Mouse (Mus musculus): Measurements from ENCODE around the gene Zfp319. TPM values are rescaled to one million over a fixed set of nuclear protein-coding genes. Genes with fewer than 3 reads are reported as not detected.
A peak's percentile ranks its signal among the peaks of the same experiment; 100 is the strongest.

Gene Zfp319
- polyA plus RNA-seq, 1 experiment from 2014 or later = 2.2 TPM

GRCm38 (mm10) chr8:95361016-95361341 lies 29.2 kb upstream of the Zfp319 start:
- H3K9ac ChIP-seq (ENCODE audit: low read depth, low read length) = no peak overlapping the region
- ATAC-seq = no peak

GRCm38 (mm10) chr8:95360181-95361015 lies 28.6 kb upstream of the Zfp319 start:
- no peak overlapping the region for H3K9ac ChIP-seq (ENCODE audit: low read depth, low read length)
- no peak overlapping the region for H3K4me3 ChIP-seq (ENCODE audit: low read depth, low read length)
- 30% methylated on average over 7 of the region's 7 CpGs for WGBS
- H3K36me3 ChIP-seq (ENCODE audit: control insufficient read depth, insufficient read depth) = no peaks in the 10 kb centered on the region
- peaks cover 6% of the 10 kb centered on the region; the same call in 1 of the 2 replicates for H3K4me1 ChIP-seq (replicated peaks; ENCODE audit: control insufficient read depth, insufficient read depth, low read length)
- H3K9me3 ChIP-seq (ENCODE audit: control insufficient read depth) = no peaks in the 10 kb centered on the region
- no peak overlapping the region for H3K4me2 ChIP-seq (replicated peaks; ENCODE audit: low read depth)
- peak overlapping the region; percentile 82 for H3K27ac ChIP-seq (ENCODE audit: low read depth, low read length)
- no peak for ATAC-seq
- H3K27me3 ChIP-seq (replicated peaks; ENCODE audit: control insufficient read depth, insufficient read depth, low read length) = no peaks in the 10 kb centered on the region
- TF ChIP-seq CTCF (IDR thresholded peaks at IDR 0.05; ENCODE audit: low read depth) = no peak

More at GRCm38 (mm10) chr8:95361016-95361341, 29.2 kb upstream of the Zfp319 start:
- no peak overlapping the region for H3K27ac ChIP-seq (ENCODE audit: low read depth, low read length)
- no peak overlapping the region for H3K4me2 ChIP-seq (replicated peaks; ENCODE audit: low read depth)
- H3K27me3 ChIP-seq (replicated peaks; ENCODE audit: control insufficient read depth, insufficient read depth, low read length) = no peaks in the 10 kb centered on the region
- H3K9me3 ChIP-seq (ENCODE audit: control insufficient read depth) = no peaks in the 10 kb centered on the region
- H3K4me1 ChIP-seq (replicated peaks; ENCODE audit: control insufficient read depth, insufficient read depth, low read length) = peaks cover 6% of the 10 kb centered on the region; the same call in 1 of the 2 replicates
- H3K36me3 ChIP-seq (ENCODE audit: control insufficient read depth, insufficient read depth) = no peaks in the 10 kb centered on the region
- WGBS = 38% methylated on average over 3 of the region's 3 CpGs
- no peak overlapping the region for H3K4me3 ChIP-seq (ENCODE audit: low read depth, low read length)
- TF ChIP-seq CTCF (IDR thresholded peaks at IDR 0.05; ENCODE audit: low read depth) = no peak

- no peak for TF ChIP-seq CTCF (IDR thresholded peaks at IDR 0.05; ENCODE audit: low read depth)
- Histone ChIP-seq H3K9me3 (ENCODE audit: control insufficient read depth) (no peaks in the 10 kb centered on the region), H3K4me1 (replicated peaks; ENCODE audit: control insufficient read depth, insufficient read depth, low read length) (peaks cover 6% of the 10 kb centered on the region; the same call in 1 of the 2 replicates), H3K4me2 (replicated peaks; ENCODE audit: low read depth) (peak overlapping the region; percentile 30; the same call in 1 of the 2 replicates), H3K27me3 (replicated peaks; ENCODE audit: control insufficient read depth, insufficient read depth, low read length) (no peaks in the 10 kb centered on the region), H3K36me3 (ENCODE audit: control insufficient read depth, insufficient read depth) (no peaks in the 10 kb centered on the region; the same call in 1 of the 2 replicates), H3K9ac (ENCODE audit: low read depth, low read length) (no peak overlapping the region), H3K27ac (ENCODE audit: low read depth, low read length) (peak overlapping the region; percentile 82), H3K4me3 (ENCODE audit: low read depth, low read length) (no peak overlapping the region)
- 20% methylated on average over 7 of the region's 8 CpGs for WGBS
- peak; percentile 57 for ATAC-seq
Observed at GRCm38 (mm10) chr8:95358550-95359411, 27.0 kb upstream of the Zfp319 start.

GRCm38 (mm10) chr8:95354606-95355005 lies 22.9 kb upstream of the Zfp319 start:
- Histone ChIP-seq H3K9me3 (ENCODE audit: control insufficient read depth) (no peaks in the 10 kb centered on the region), H3K9ac (ENCODE audit: low read depth, low read length) (no peak overlapping the region), H3K36me3 (ENCODE audit: control insufficient read depth, insufficient read depth) (no peaks in the 10 kb centered on the region; the same call in 1 of the 2 replicates), H3K4me3 (ENCODE audit: low read depth, low read length) (no peak overlapping the region), H3K4me2 (replicated peaks; ENCODE audit: low read depth) (no peak overlapping the region), H3K27me3 (replicated peaks; ENCODE audit: control insufficient read depth, insufficient read depth, low read length) (no peaks in the 10 kb centered on the region), H3K27ac (ENCODE audit: low read depth, low read length) (no peak overlapping the region), H3K4me1 (replicated peaks; ENCODE audit: control insufficient read depth, insufficient read depth, low read length) (peaks cover 6% of the 10 kb centered on the region)
- TF ChIP-seq CTCF (IDR thresholded peaks at IDR 0.05; ENCODE audit: low read depth) = no peak
- ATAC-seq = no peak
- 96% methylated on average over 2 of the region's 2 CpGs for WGBS

GRCm38 (mm10) chr8:95352871-95353866 lies 21.4 kb upstream of the Zfp319 start:
- WGBS = 4% methylated on average over 62 of the region's 62 CpGs
- H3K4me1 ChIP-seq (replicated peaks; ENCODE audit: control insufficient read depth, insufficient read depth, low read length) = no peaks in the 10 kb centered on the region; the same call in 1 of the 2 replicates
- no peaks in the 10 kb centered on the region; the same call in 1 of the 2 replicates for H3K36me3 ChIP-seq (ENCODE audit: control insufficient read depth, insufficient read depth)

More at GRCm38 (mm10) chr8:95352871-95353866, 21.4 kb upstream of the Zfp319 start:
- peak; percentile 25; the same call in 1 of the 2 replicates for TF ChIP-seq CTCF (IDR thresholded peaks at IDR 0.05; ENCODE audit: low read depth)
- Histone ChIP-seq H3K4me2 (replicated peaks; ENCODE audit: low read depth) (peak overlapping the region; percentile 94), H3K27me3 (replicated peaks; ENCODE audit: control insufficient read depth, insufficient read depth, low read length) (no peaks in the 10 kb centered on the region), H3K4me3 (ENCODE audit: low read depth, low read length) (peak overlapping the region; percentile 68), H3K27ac (ENCODE audit: low read depth, low read length) (peak overlapping the region; percentile 66), H3K9me3 (ENCODE audit: control insufficient read depth) (no peaks in the 10 kb centered on the region), H3K9ac (ENCODE audit: low read depth, low read length) (peak overlapping the region; percentile 65)
- peak; percentile 44 for ATAC-seq
